Mouse (Mus musculus) E14TG2a.4 (cell line): ENCODE data around the gene Hrh1.

Source experiments
- CTCF ChIP-seq: conservative IDR thresholded peaks from 2 replicates; pipeline ENCODE4 v1.5.1; 2014; ENCODE audit warnings: low read length
- NANOG ChIP-seq: IDR thresholded peaks from 2 replicates; pipeline ENCODE4 v1.6.1; 2014; ENCODE audit warnings: borderline replicate concordance, low read length, mixed read lengths
- POU5F1 ChIP-seq: IDR thresholded peaks from 2 replicates; pipeline ENCODE4 v1.6.1; 2014; ENCODE audit warnings: low read length, borderline replicate concordance

DNA sequence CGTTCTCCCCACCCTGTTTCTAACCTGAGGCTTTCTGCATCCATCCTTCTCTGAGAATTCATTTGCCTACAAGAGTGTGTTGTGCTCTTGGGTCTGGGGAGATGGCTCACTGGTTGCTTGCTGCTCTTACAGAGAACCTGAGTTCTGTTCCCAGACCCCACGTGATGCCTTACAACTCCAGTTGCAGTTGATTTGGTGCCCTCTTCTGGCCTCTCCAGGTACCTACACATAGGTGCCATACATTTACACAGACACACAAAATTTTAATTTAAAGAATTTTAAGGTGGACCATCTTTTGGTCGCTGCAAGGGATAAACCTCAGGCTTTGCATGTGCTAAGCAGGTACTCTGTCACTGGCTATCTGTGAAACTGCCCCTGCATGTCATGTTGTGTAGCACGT is 57.5 kb downstream of the Hrh1 start:
- TF ChIP-seq CTCF (peak; percentile 59), NANOG (no peak), POU5F1 (no peak)
